Mouse (Mus musculus) stomach, embryonic 16.5 days (tissue): ENCODE results near the gene Vasp. TPM values are rescaled to one million over a fixed set of nuclear protein-coding genes. Genes with fewer than 3 reads are reported as not detected.
A peak's percentile ranks its signal among the peaks of the same experiment; 100 is the strongest.

ENCODE experiments used
- ATAC-seq: fragments of 200-750 bp; cut with Nextera tagmentation; 2 replicates; pipeline ENCODE4 v1.8.0; 2017; ENCODE audit warnings: moderate number of reproducible peaks, moderate TSS enrichment; ENCODE audit not compliant: insufficient read depth, low FRiP score
- H3K27ac ChIP-seq: fragments of 300-500 bp; sonication (generic); 2 replicates; pipeline ENCODE4 v1.5.1; 2014; ENCODE audit warnings: low read length
- H3K27me3 ChIP-seq: fragments of 300-500 bp; sonication (generic); 2 replicates; pipeline ENCODE4 v1.6.1; 2014; ENCODE audit warnings: low read length, control low read depth, mixed read lengths; ENCODE audit not compliant: control insufficient read depth, insufficient read depth
- H3K36me3 ChIP-seq: fragments of 300-500 bp; sonication (generic); 2 replicates; pipeline ENCODE4 v1.6.1; 2014; ENCODE audit warnings: low read length; ENCODE audit not compliant: control insufficient read depth, insufficient read depth
- H3K4me1 ChIP-seq: fragments of 300-500 bp; sonication (generic); 2 replicates; pipeline ENCODE4 v1.6.1; 2014; ENCODE audit warnings: low read length, control low read depth, mixed read lengths; ENCODE audit not compliant: control insufficient read depth, insufficient read depth
- H3K4me2 ChIP-seq: fragments of 300-500 bp; sonication (generic); 2 replicates; pipeline ENCODE4 v1.6.1; 2014; ENCODE audit warnings: low read depth, low read length, mixed read lengths
- H3K4me3 ChIP-seq: fragments of 300-500 bp; sonication (generic); replicated peaks from 2 replicates; pipeline ENCODE4 v1.5.1; 2014; ENCODE audit warnings: mild to moderate bottlenecking, low read length
- H3K9ac ChIP-seq: fragments of 300-500 bp; sonication (generic); 2 replicates; pipeline ENCODE4 v1.6.1; 2014; ENCODE audit warnings: low read length
- H3K9me3 ChIP-seq: fragments of 300-500 bp; sonication (generic); replicated peaks from 2 replicates; pipeline ENCODE4 v1.6.1; 2016; ENCODE audit warnings: low read length, control low read depth; ENCODE audit not compliant: control insufficient read depth
- WGBS: fragments of 180-500 bp; shearing (Covaris S2); extraction: QIAGEN DNeasy Blood & Tissue Kit; methylation state at CpG from one replicate; pipeline ENCODE4 v1.1.7; 2014; 5-methylcytosine and 5-hydroxymethylcytosine counted together
- polyA plus RNA-seq: library from polyadenylated mRNA; unstranded; fragments of >200 nt; fragmentation: Nextera tagmentation; extraction: Ambion mirVana; gene quantifications from 2 replicates; pipeline ENCODE4 v1.2.1, GENCODE M21; 2015

The Vasp gene
- polyA plus RNA-seq, 1 experiment from 2014 or later, result 85.6 TPM

- Histone ChIP-seq H3K9ac (0 out of 2 replicates have a peak overlapping the region, but pooled peaks have one; percentile 43), H3K36me3 (peaks cover 12% of the 10 kb centered on the region), H3K4me2 (peak overlapping the region; percentile 34; the same call in 1 of the 2 replicates), H3K27me3 (no peaks in the 10 kb centered on the region), H3K9me3 (no peaks in the 10 kb centered on the region), H3K4me3 (no peak overlapping the region), H3K4me1 (peaks cover 41% of the 10 kb centered on the region), H3K27ac (peak overlapping the region; percentile 64)
- 51% methylated on average over 10 of the region's 10 CpGs for WGBS
- no peak for ATAC-seq
Observed at GRCm38 (mm10) chr7:19267051-19267450, 4.6 kb downstream of the Vasp start.

- peak overlapping the region; percentile 47 for H3K9ac ChIP-seq
Observed at GRCm38 (mm10) chr7:19265928-19266822, 5.4 kb downstream of the Vasp start.

GRCm38 (mm10) chr7:19265147-19265546 is 6.5 kb downstream of the Vasp start:
- ATAC-seq, result no peak
- H3K4me1 ChIP-seq, result peaks cover 41% of the 10 kb centered on the region
- H3K27me3 ChIP-seq, result no peaks in the 10 kb centered on the region
- no peak overlapping the region for H3K4me3 ChIP-seq
- no peak overlapping the region; the same call in 1 of the 2 replicates for H3K9ac ChIP-seq
- peak overlapping the region; percentile 34; the same call in 1 of the 2 replicates for H3K4me2 ChIP-seq
- peaks cover 16% of the 10 kb centered on the region for H3K36me3 ChIP-seq
- 54% methylated on average over 7 of the region's 7 CpGs for WGBS
- H3K27ac ChIP-seq, result no peak overlapping the region; the same call in 1 of the 2 replicates
- no peaks in the 10 kb centered on the region for H3K9me3 ChIP-seq

More at GRCm38 (mm10) chr7:19265928-19266822, 5.4 kb downstream of the Vasp start:
- Histone ChIP-seq H3K9me3 (no peaks in the 10 kb centered on the region), H3K36me3 (peaks cover 12% of the 10 kb centered on the region), H3K4me2 (peak overlapping the region; percentile 34), H3K4me1 (peaks cover 41% of the 10 kb centered on the region), H3K27ac (peak overlapping the region; percentile 64), H3K4me3 (peak overlapping the region; percentile 4), H3K27me3 (no peaks in the 10 kb centered on the region)
- 65% methylated on average over 10 of the region's 10 CpGs for WGBS
- ATAC-seq, result peak; percentile 35; the same call in 1 of the 2 replicates

- ATAC-seq, result no peak
- Histone ChIP-seq H3K27ac (0 out of 2 replicates have a peak overlapping the region, but pooled peaks have one; percentile 2), H3K9ac (no peak overlapping the region), H3K4me2 (no peak overlapping the region), H3K9me3 (no peaks in the 10 kb centered on the region), H3K4me1 (peaks cover 7% of the 10 kb centered on the region; the same call in 1 of the 2 replicates), H3K4me3 (no peak overlapping the region), H3K36me3 (peaks cover 44% of the 10 kb centered on the region), H3K27me3 (no peaks in the 10 kb centered on the region)
- WGBS, result 67% methylated on average over 3 of the region's 3 CpGs
Observed at GRCm38 (mm10) chr7:19258336-19258735, 13.3 kb downstream of the Vasp start.

- no peak overlapping the region for H3K4me2 ChIP-seq
Observed at GRCm38 (mm10) chr7:19257390-19258022, 14.1 kb downstream of the Vasp start.

GRCm38 (mm10) chr7:19256567-19256966 is 15.1 kb downstream of the Vasp start:
- Histone ChIP-seq H3K9me3 (no peaks in the 10 kb centered on the region), H3K36me3 (peaks cover 41% of the 10 kb centered on the region), H3K9ac (no peak overlapping the region), H3K4me3 (no peak overlapping the region), H3K4me2 (no peak overlapping the region), H3K27me3 (no peaks in the 10 kb centered on the region), H3K4me1 (peaks cover 7% of the 10 kb centered on the region; the same call in 1 of the 2 replicates), H3K27ac (no peak overlapping the region)
- WGBS, result 73% methylated on average over 7 of the region's 7 CpGs
- no peak for ATAC-seq

More at GRCm38 (mm10) chr7:19257390-19258022, 14.1 kb downstream of the Vasp start:
- peaks cover 7% of the 10 kb centered on the region; the same call in 1 of the 2 replicates for H3K4me1 ChIP-seq
- ATAC-seq, result peak; percentile 68
- no peaks in the 10 kb centered on the region for H3K9me3 ChIP-seq
- peak overlapping the region; percentile 2; the same call in 1 of the 2 replicates for H3K27ac ChIP-seq
- H3K27me3 ChIP-seq, result no peaks in the 10 kb centered on the region
- no peak overlapping the region for H3K9ac ChIP-seq
- 40% methylated on average over 11 of the region's 11 CpGs for WGBS
- peaks cover 41% of the 10 kb centered on the region for H3K36me3 ChIP-seq
- H3K4me3 ChIP-seq, result no peak overlapping the region

- Histone ChIP-seq H3K36me3 (peaks cover 36% of the 10 kb centered on the region), H3K27ac (no peak overlapping the region), H3K4me2 (no peak overlapping the region), H3K9ac (no peak overlapping the region), H3K27me3 (no peaks in the 10 kb centered on the region), H3K4me3 (no peak overlapping the region), H3K9me3 (no peaks in the 10 kb centered on the region), H3K4me1 (peaks cover 7% of the 10 kb centered on the region; the same call in 1 of the 2 replicates)
- no peak for ATAC-seq
- 84% methylated on average over 17 of the region's 17 CpGs for WGBS
Observed at GRCm38 (mm10) chr7:19255395-19255794, 16.2 kb downstream of the Vasp start.

GRCm38 (mm10) chr7:19253437-19253836 is 18.2 kb downstream of the Vasp start:
- Histone ChIP-seq H3K4me1 (peaks cover 4% of the 10 kb centered on the region; the same call in 1 of the 2 replicates), H3K9me3 (no peaks in the 10 kb centered on the region), H3K27me3 (no peaks in the 10 kb centered on the region), H3K27ac (no peak overlapping the region), H3K4me2 (no peak overlapping the region), H3K9ac (no peak overlapping the region), H3K4me3 (no peak overlapping the region), H3K36me3 (peaks cover 27% of the 10 kb centered on the region)
- 57% methylated on average over 5 of the region's 5 CpGs for WGBS
- ATAC-seq, result no peak
